Mouse (Mus musculus) cerebellum, postnatal 36 days (tissue): Measurements from ENCODE around the gene Wbp4.
"Not testable (repeated sequence)": the region's sequence is repeated elsewhere in the genome, so short reads cannot be mapped to it uniquely, and the experiment has no call there.

Source experiments
- DNase-seq, 2 experiments: peaks; one replicate each; pipeline ENCODE4 v3.0.0; 2021 to 2022; ENCODE audit warnings: mixed read lengths in 2 of 2

The Wbp4 gene

GRCm38 (mm10) chr14:79481339-79482151 is at the start of gene Wbp4:
TSS of gene Wbp4 (minus strand) at chr14:79481520.
- peak; percentile 96 to 99 for DNase-seq

- DNase-seq: no peak
Observed at GRCm38 (mm10) chr14:79530761-79531160, 49.4 kb upstream of the Wbp4 start.

GRCm38 (mm10) chr14:79529581-79530554 is 48.5 kb upstream of the Wbp4 start:
- no peak for DNase-seq

GRCm38 (mm10) chr14:79527704-79528103 is 46.4 kb upstream of the Wbp4 start:
- no peak for DNase-seq

- not testable (repeated sequence) for DNase-seq
Observed at GRCm38 (mm10) chr14:79526106-79526505, 44.8 kb upstream of the Wbp4 start.

- no peak for DNase-seq
Observed at GRCm38 (mm10) chr14:79522387-79522786, 41.1 kb upstream of the Wbp4 start.

- no peak for DNase-seq
Observed at GRCm38 (mm10) chr14:79521471-79522117, 40.3 kb upstream of the Wbp4 start.

- no peak for DNase-seq
Observed at GRCm38 (mm10) chr14:79521056-79521455, 39.7 kb upstream of the Wbp4 start.

GRCm38 (mm10) chr14:79520612-79521011 is 39.3 kb upstream of the Wbp4 start:
- DNase-seq: no peak

- no peak for DNase-seq
Observed at GRCm38 (mm10) chr14:79519663-79519975, 38.3 kb upstream of the Wbp4 start.

- no peak for DNase-seq
Observed at GRCm38 (mm10) chr14:79518761-79519662, 37.7 kb upstream of the Wbp4 start.

- no peak for DNase-seq
Observed at GRCm38 (mm10) chr14:79518123-79518522, 36.8 kb upstream of the Wbp4 start.

GRCm38 (mm10) chr14:79517185-79517740 is 35.9 kb upstream of the Wbp4 start:
- DNase-seq: no peak

GRCm38 (mm10) chr14:79516751-79517150 is 35.4 kb upstream of the Wbp4 start:
- no peak for DNase-seq

- DNase-seq: no peak
Observed at GRCm38 (mm10) chr14:79516243-79516610, 34.9 kb upstream of the Wbp4 start.

- no peak for DNase-seq
Observed at GRCm38 (mm10) chr14:79515511-79516242, 34.4 kb upstream of the Wbp4 start.

GRCm38 (mm10) chr14:79515100-79515499 is 33.8 kb upstream of the Wbp4 start:
- DNase-seq: no peak

GRCm38 (mm10) chr14:79513951-79514350 is 32.6 kb upstream of the Wbp4 start:
- no peak for DNase-seq

GRCm38 (mm10) chr14:79511521-79511920 is 30.2 kb upstream of the Wbp4 start:
- DNase-seq: no peak

GRCm38 (mm10) chr14:79508662-79509305 is 27.5 kb upstream of the Wbp4 start:
- no peak for DNase-seq

- no peak for DNase-seq
Observed at GRCm38 (mm10) chr14:79507846-79508245, 26.5 kb upstream of the Wbp4 start.
